Mouse (Mus musculus) testis, adult 2 months (tissue): ENCODE data around the gene Kdm4d.

Experiments
- CTCF ChIP-seq: fragments of 200-500 bp; IDR thresholded peaks from 2 replicates; pipeline ENCODE4 v1.5.1; 2012; ENCODE audit warnings: low read depth, mild to moderate bottlenecking, inconsistent platforms, low read length, moderate library complexity; ENCODE audit not compliant: control insufficient read depth, insufficient read depth, insufficient replicate concordance
- POLR2A ChIP-seq: fragments of 200-500 bp; IDR thresholded peaks from 2 replicates; pipeline ENCODE4 v1.6.1; 2012; ENCODE audit warnings: low read depth, mild to moderate bottlenecking, inconsistent platforms, low read length, moderate library complexity; ENCODE audit not compliant: control insufficient read depth

GRCm38 (mm10) chr9:14500023-14500915, at the start of gene Kdm4d, which contains the start of gene Cwc15:
- TF ChIP-seq POLR2A, result peak; percentile 75
- TF ChIP-seq CTCF, result no peak
